Mouse (Mus musculus) midbrain, embryonic 11.5 days (tissue): ENCODE data around the gene 9130213A22Rik. TPM values are rescaled to one million over a fixed set of nuclear protein-coding genes. Genes with fewer than 3 reads are reported as not detected.

ENCODE experiments used
- ATAC-seq: fragments of 200-750 bp; cut with Nextera tagmentation; 2 replicates; pipeline ENCODE4 v1.8.0; 2017; ENCODE audit warnings: moderate TSS enrichment, moderate library complexity; ENCODE audit not compliant: low FRiP score
- DNase-seq: peaks from one replicate; pipeline ENCODE4 v3.0.0; 2015; ENCODE audit warnings: low spot score; ENCODE audit errors: missing footprints
- H3K27ac ChIP-seq: fragments of 300-500 bp; sonication (generic); 2 replicates; pipeline ENCODE4 v1.5.1; 2014; ENCODE audit warnings: low read depth, low read length
- H3K27me3 ChIP-seq: fragments of 300-500 bp; sonication (generic); 2 replicates; pipeline ENCODE4 v1.6.1; 2014; ENCODE audit warnings: mild to moderate bottlenecking, low read length, moderate library complexity, mixed read lengths; ENCODE audit not compliant: control insufficient read depth, insufficient read depth
- H3K36me3 ChIP-seq: fragments of 300-500 bp; sonication (generic); 2 replicates; pipeline ENCODE4 v1.6.1; 2014; ENCODE audit warnings: mild to moderate bottlenecking, low read length, moderate library complexity, mixed read lengths; ENCODE audit not compliant: control insufficient read depth, insufficient read depth
- H3K4me1 ChIP-seq: fragments of 300-500 bp; sonication (generic); 2 replicates; pipeline ENCODE4 v1.6.1; 2014; ENCODE audit warnings: low read length; ENCODE audit not compliant: control insufficient read depth, insufficient read depth
- H3K4me2 ChIP-seq: fragments of 300-500 bp; sonication (generic); 2 replicates; pipeline ENCODE4 v1.6.1; 2014; ENCODE audit warnings: mild to moderate bottlenecking, moderate library complexity
- H3K4me3 ChIP-seq: fragments of 300-500 bp; sonication (generic); 2 replicates; pipeline ENCODE4 v1.5.1; 2014; ENCODE audit warnings: low read depth, low read length
- H3K9ac ChIP-seq: fragments of 300-500 bp; sonication (generic); 2 replicates; pipeline ENCODE4 v1.6.1; 2014; ENCODE audit warnings: low read length
- H3K9me3 ChIP-seq: fragments of 300-500 bp; sonication (generic); 2 replicates; pipeline ENCODE4 v1.6.1; 2016; ENCODE audit warnings: low read length; ENCODE audit not compliant: control insufficient read depth
- WGBS: fragments of 180-500 bp; shearing (Covaris S2); extraction: QIAGEN DNeasy Blood & Tissue Kit; methylation state at CpG from one replicate; pipeline ENCODE4 v1.1.7; 2014; 5-methylcytosine and 5-hydroxymethylcytosine counted together
- polyA plus RNA-seq: library from polyadenylated mRNA; unstranded; fragments of >200 nt; fragmentation: Nextera tagmentation; extraction: Ambion mirVana; gene quantifications from 2 replicates; pipeline ENCODE4 v1.2.1, GENCODE M21; 2014

9130213A22Rik gene
- polyA plus RNA-seq, 1 experiment from 2014 or later: 0.11 TPM

GRCm38 (mm10) chr11:69071262-69071661 is 51.1 kb downstream of the 9130213A22Rik start:
- peak overlapping the region; percentile 93 for H3K9ac ChIP-seq
- H3K4me2 ChIP-seq: peak overlapping the region; percentile 91
- DNase-seq (no peak), ATAC-seq (no peak)
- peaks cover 24% of the 10 kb centered on the region for H3K4me1 ChIP-seq
- H3K36me3 ChIP-seq: no peaks in the 10 kb centered on the region
- H3K9me3 ChIP-seq: no peaks in the 10 kb centered on the region
- H3K4me3 ChIP-seq: peak overlapping the region; percentile 61
- H3K27me3 ChIP-seq: no peaks in the 10 kb centered on the region
- H3K27ac ChIP-seq: peak overlapping the region; percentile 65
- 22% methylated on average over 9 of the region's 9 CpGs for WGBS

DNA sequence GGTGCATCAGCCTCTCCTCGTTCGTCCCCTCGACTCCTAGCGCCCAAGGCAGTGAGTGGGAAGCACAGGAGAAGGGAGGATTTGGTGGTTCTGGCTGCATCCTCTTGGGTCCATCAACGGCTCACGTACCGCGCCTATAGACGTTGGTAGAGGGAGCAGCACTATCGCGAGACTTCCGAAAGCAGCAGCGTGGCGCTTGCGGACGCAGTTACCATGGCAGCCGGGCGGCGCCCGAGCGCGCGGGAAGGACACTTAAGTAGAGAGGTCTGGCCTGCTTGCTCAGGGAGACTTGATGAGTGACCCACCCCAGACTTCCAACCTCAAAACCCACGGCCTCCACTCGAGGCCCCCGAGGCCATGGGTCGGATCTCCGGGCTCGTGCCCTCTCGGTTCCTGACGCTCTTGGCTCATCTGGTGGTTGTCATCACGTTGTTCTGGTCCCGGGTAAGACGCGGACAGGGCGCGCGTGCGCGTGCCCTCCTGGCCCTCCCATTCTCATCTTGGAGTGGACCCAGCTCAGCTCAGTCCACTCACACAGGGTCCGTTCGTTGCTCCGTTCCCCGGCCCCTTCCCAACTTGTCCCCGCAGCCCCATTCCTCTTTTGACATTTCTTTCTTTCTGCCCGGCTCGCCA is 51.7 kb downstream of the 9130213A22Rik start, which contains the start of gene Tmem107:
TSS of gene Tmem107 (plus strand) at position 217 of the 633 bp plus-strand sequence.
- Histone ChIP-seq H3K27ac (peak within 1 kb of the TSS; percentile 86), H3K4me2 (peak within 1 kb of the TSS; percentile 91), H3K4me1 (peaks cover 28% of the 10 kb centered on the region), H3K36me3 (no peaks in the 10 kb centered on the region), H3K9me3 (no peaks in the 10 kb centered on the region), H3K27me3 (no peaks in the 10 kb centered on the region), H3K4me3 (peak within 1 kb of the TSS; percentile 61), H3K9ac (peak within 1 kb of the TSS; percentile 93)
- ATAC-seq (peak; percentile 87), DNase-seq (peak; percentile 99)
- WGBS: under 1% methylated on average over 46 of the region's 47 CpGs

DNA sequence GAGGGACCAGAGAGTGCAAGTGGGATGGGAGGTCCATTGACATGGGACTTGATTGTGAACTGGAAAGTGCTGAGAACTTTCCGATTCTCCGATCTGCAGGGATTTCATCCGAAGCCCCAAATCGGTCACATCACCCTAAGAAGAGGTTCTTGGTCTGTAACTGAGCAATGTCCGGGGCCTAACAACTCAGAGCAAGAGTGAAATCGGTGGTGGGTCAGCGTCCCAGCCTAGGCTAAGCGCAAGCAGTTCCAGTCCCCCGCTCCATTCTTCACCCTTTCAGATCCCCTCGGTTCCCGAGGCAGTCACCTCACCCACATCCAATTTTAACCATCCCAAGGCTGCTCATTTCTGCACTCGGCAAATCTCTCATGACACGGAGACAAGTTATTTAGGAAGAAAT is 52.3 kb downstream of the 9130213A22Rik start:
- WGBS: under 1% methylated on average over 13 of the region's 13 CpGs

More for the DNA sequence above, 52.3 kb downstream of the 9130213A22Rik start:
- ATAC-seq (peak; percentile 25), DNase-seq (peak; percentile 94)
- no peaks in the 10 kb centered on the region for H3K36me3 ChIP-seq
- peaks cover 28% of the 10 kb centered on the region for H3K4me1 ChIP-seq
- no peaks in the 10 kb centered on the region for H3K27me3 ChIP-seq
- H3K9ac ChIP-seq: peak overlapping the region; percentile 93
- no peaks in the 10 kb centered on the region for H3K9me3 ChIP-seq
- peak overlapping the region; percentile 61 for H3K4me3 ChIP-seq
- H3K4me2 ChIP-seq: peak overlapping the region; percentile 91
- peak overlapping the region; percentile 86 for H3K27ac ChIP-seq

Other genes with a start within 250 kb of the 9130213A22Rik start
- 0.04 and 0.07 TPM in 2 replicates for gene Rnf222, start 234.0 kb downstream of the 9130213A22Rik start, polyA plus RNA-seq
- 841 and 881 TPM in 2 replicates for gene Rpl26, start 221.0 kb downstream of the 9130213A22Rik start, polyA plus RNA-seq
- gene Odf4, start 195.5 kb downstream of the 9130213A22Rik start, polyA plus RNA-seq: not detected in 2 replicates
- 3.7 and 4.2 TPM in 2 replicates for gene Arhgef15, start 165.1 kb downstream of the 9130213A22Rik start, polyA plus RNA-seq
- 1.1 and 1.2 TPM in 2 replicates for gene Slc25a35, start 154.5 kb downstream of the 9130213A22Rik start, polyA plus RNA-seq
- gene Rangrf, start 147.4 kb downstream of the 9130213A22Rik start, polyA plus RNA-seq: 54.5 and 55.3 TPM in 2 replicates
- gene Pfas, start 114.1 kb downstream of the 9130213A22Rik start, polyA plus RNA-seq: 31.2 and 33.0 TPM in 2 replicates
- 54.6 and 54.8 TPM in 2 replicates for gene Ctc1, start 106.7 kb downstream of the 9130213A22Rik start, polyA plus RNA-seq
- 169 and 171 TPM in 2 replicates for gene Aurkb, start 76.9 kb downstream of the 9130213A22Rik start, polyA plus RNA-seq
- gene Borcs6, start 62.9 kb downstream of the 9130213A22Rik start, polyA plus RNA-seq: 8.8 and 9.8 TPM in 2 replicates
- 53.5 and 57.7 TPM in 2 replicates for gene Tmem107, start 51.8 kb downstream of the 9130213A22Rik start, polyA plus RNA-seq
- 72.4 and 73.5 TPM in 2 replicates for gene Vamp2, start 34.1 kb downstream of the 9130213A22Rik start, polyA plus RNA-seq
- gene Per1, start 27.4 kb downstream of the 9130213A22Rik start, polyA plus RNA-seq: 6.0 and 7.3 TPM in 2 replicates
- gene Hes7, start 2.2 kb downstream of the 9130213A22Rik start, polyA plus RNA-seq: 0.17 and 0.33 TPM in 2 replicates
- gene Aloxe3, start 3.3 kb upstream of the 9130213A22Rik start, polyA plus RNA-seq: 0.15 and 0.74 TPM in 2 replicates
- not detected in 2 replicates for gene Alox12b, start 34.4 kb upstream of the 9130213A22Rik start, polyA plus RNA-seq
- gene Alox8, start 75.3 kb upstream of the 9130213A22Rik start, polyA plus RNA-seq: 0.11 TPM in 1 of 2 replicates, not detected in the other
- 0.04 TPM in 1 of 2 replicates, not detected in the other for gene Gucy2e, start 114.4 kb upstream of the 9130213A22Rik start, polyA plus RNA-seq
- 20.0 and 28.3 TPM in 2 replicates for gene Cntrob, start 201.2 kb upstream of the 9130213A22Rik start, polyA plus RNA-seq
- 205 and 206 TPM in 2 replicates for gene Trappc1, start 201.4 kb upstream of the 9130213A22Rik start, polyA plus RNA-seq
- 1.8 and 2.9 TPM in 2 replicates for gene Kcnab3, start 203.7 kb upstream of the 9130213A22Rik start, polyA plus RNA-seq
- gene Rnf227, start 217.9 kb upstream of the 9130213A22Rik start, polyA plus RNA-seq: 29.6 and 30.4 TPM in 2 replicates
- gene Chd3, start 246.8 kb upstream of the 9130213A22Rik start, polyA plus RNA-seq: 38.2 and 39.4 TPM in 2 replicates